Mouse (Mus musculus): ENCODE measurements around the gene Fam173a. TPM values are rescaled to one million over a fixed set of nuclear protein-coding genes. Genes with fewer than 3 reads are reported as not detected.

The Fam173a gene
- polyA plus RNA-seq, 1 experiment from 2014 or later = 116 TPM

DNA sequence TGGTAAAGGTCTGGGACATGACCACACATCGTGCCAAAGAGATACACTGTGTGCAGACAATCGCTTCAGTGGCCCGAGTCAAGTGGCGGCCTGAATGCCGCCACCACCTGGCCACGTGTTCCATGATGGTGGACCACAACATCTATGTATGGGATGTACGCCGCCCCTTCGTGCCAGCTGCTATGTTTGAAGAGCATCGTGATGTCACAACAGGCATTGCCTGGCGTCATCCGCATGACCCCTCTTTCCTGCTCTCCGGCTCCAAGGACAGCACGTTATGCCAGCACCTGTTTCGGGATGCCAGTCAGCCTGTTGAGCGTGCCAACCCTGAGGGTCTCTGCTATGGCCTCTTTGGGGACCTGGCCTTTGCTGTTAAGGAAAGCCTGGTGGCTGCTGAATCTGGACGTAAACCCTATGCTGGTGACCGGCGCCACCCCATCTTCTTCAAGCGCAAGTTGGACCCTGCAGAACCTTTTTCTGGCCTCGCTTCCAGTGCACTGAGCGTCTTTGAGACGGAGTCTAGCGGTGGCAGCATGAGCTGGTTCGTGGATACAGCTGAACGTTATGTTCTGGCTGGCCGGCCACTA lies 33.4 kb upstream of the Fam173a start:
- H3K4me3 ChIP-seq (ENCODE audit: low read depth, low read length) = no peak overlapping the region
- H3K36me3 ChIP-seq (ENCODE audit: insufficient read depth, low read length) = 0 out of 2 replicates have a peak, but pooled peaks cover 11% of the 10 kb centered on the region
- no peak overlapping the region for H3K9ac ChIP-seq (replicated peaks; ENCODE audit: low read depth)
- H3K27me3 ChIP-seq (replicated peaks; ENCODE audit: insufficient read depth, low read length) = no peaks in the 10 kb centered on the region
- H3K4me2 ChIP-seq (replicated peaks; ENCODE audit: low read depth, low read length) = no peak overlapping the region
- no peak for TF ChIP-seq CTCF (IDR thresholded peaks at IDR 0.05)
- no peak for TF ChIP-seq EP300 (IDR thresholded peaks at IDR 0.05)
- ATAC-seq = no peak
- no peak for DNase-seq (ENCODE audit: low spot score)
- peaks cover 22% of the 10 kb centered on the region; the same call in 1 of the 2 replicates for H3K4me1 ChIP-seq (ENCODE audit: insufficient read depth, low read depth, low read length)
- no peaks in the 10 kb centered on the region for H3K9me3 ChIP-seq (ENCODE audit: low read length)
- 95% methylated on average over 26 of the region's 27 CpGs for WGBS
- no peak overlapping the region for H3K27ac ChIP-seq (ENCODE audit: low read length)

DNA sequence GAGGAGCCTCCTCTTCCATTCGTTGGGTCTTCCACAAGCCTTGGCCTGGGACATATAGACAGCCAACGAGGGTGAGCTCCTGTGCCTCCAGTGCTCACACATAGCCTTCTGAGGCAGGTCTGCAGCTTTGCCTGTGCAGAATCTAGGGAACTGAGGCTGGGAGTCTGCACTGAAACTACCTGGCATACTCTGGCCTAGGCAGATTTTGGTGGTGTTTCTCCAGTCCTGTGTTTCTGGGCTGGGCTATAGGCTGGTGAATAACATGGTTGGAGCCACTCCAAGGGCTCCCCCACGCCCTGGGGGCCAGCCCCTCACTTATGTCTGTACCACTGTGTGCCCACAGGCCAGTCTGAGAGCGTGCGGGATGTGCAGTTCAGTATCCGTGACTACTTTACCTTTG lies 32.6 kb upstream of the Fam173a start:
- Histone ChIP-seq H3K9me3 (ENCODE audit: low read length) (no peaks in the 10 kb centered on the region), H3K9ac (replicated peaks; ENCODE audit: low read depth) (no peak overlapping the region), H3K27ac (ENCODE audit: low read length) (no peak overlapping the region), H3K4me3 (ENCODE audit: low read depth, low read length) (no peak overlapping the region), H3K4me1 (ENCODE audit: insufficient read depth, low read depth, low read length) (peaks cover 21% of the 10 kb centered on the region; the same call in 1 of the 2 replicates), H3K4me2 (replicated peaks; ENCODE audit: low read depth, low read length) (no peak overlapping the region), H3K27me3 (replicated peaks; ENCODE audit: insufficient read depth, low read length) (no peaks in the 10 kb centered on the region), H3K36me3 (ENCODE audit: insufficient read depth, low read length) (0 out of 2 replicates have a peak, but pooled peaks cover 6% of the 10 kb centered on the region)
- WGBS = 86% methylated on average over 6 of the region's 6 CpGs
- DNase-seq (ENCODE audit: low spot score) (no peak), ATAC-seq (no peak)
- TF ChIP-seq EP300 (IDR thresholded peaks at IDR 0.05) (no peak), CTCF (IDR thresholded peaks at IDR 0.05) (no peak)

DNA sequence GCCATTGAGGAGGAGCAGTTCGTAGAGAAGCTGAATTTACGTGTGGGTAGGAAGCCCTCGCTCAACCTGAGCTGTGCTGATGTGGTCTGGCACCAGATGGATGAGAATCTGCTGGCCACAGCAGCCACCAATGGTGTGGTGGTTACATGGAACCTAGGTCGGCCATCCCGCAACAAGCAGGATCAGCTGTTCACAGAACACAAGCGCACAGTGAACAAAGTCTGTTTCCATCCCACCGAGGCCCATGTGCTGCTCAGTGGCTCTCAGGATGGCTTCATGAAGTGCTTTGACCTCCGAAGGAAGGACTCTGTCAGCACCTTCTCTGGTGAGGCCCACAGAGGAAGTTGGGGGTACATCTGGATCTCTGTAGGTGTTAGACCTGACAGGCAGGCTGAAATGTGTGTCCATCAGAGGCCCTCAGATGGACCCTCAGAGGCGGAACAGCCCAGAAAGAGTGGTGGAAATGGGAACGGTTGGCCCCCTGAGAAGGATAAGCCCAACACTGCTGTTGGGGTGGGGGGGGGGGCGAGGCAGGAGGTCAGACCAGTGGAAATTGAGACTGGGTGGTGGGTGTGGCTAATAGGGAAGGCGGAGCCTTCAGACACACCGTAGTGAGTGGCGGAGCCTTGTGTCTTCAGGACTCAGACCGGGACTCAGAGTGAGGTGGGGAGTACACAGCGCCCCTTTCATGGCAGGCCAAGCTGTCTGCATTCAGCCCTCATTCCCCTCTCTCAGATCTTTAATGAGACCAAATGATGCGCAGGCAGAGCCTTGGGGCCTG lies 31.9 kb upstream of the Fam173a start:
- Histone ChIP-seq H3K4me2 (replicated peaks; ENCODE audit: low read depth, low read length) (peak overlapping the region; percentile 81), H3K4me3 (ENCODE audit: low read depth, low read length) (no peak overlapping the region; the same call in 1 of the 2 replicates), H3K36me3 (ENCODE audit: insufficient read depth, low read length) (0 out of 2 replicates have a peak, but pooled peaks cover 6% of the 10 kb centered on the region), H3K27me3 (replicated peaks; ENCODE audit: insufficient read depth, low read length) (peaks cover 5% of the 10 kb centered on the region; the same call in 1 of the 2 replicates), H3K9ac (replicated peaks; ENCODE audit: low read depth) (0 out of 2 replicates have a peak overlapping the region, but pooled peaks have one; percentile 56), H3K27ac (ENCODE audit: low read length) (no peak overlapping the region), H3K4me1 (ENCODE audit: insufficient read depth, low read depth, low read length) (peaks cover 19% of the 10 kb centered on the region; the same call in 1 of the 2 replicates), H3K9me3 (ENCODE audit: low read length) (no peaks in the 10 kb centered on the region)
- no peak for ATAC-seq
- no peak for TF ChIP-seq EP300 (IDR thresholded peaks at IDR 0.05)
- TF ChIP-seq CTCF (IDR thresholded peaks at IDR 0.05) = no peak
- 65% methylated on average over 17 of the region's 17 CpGs for WGBS
- no peak for DNase-seq (ENCODE audit: low spot score)

DNA sequence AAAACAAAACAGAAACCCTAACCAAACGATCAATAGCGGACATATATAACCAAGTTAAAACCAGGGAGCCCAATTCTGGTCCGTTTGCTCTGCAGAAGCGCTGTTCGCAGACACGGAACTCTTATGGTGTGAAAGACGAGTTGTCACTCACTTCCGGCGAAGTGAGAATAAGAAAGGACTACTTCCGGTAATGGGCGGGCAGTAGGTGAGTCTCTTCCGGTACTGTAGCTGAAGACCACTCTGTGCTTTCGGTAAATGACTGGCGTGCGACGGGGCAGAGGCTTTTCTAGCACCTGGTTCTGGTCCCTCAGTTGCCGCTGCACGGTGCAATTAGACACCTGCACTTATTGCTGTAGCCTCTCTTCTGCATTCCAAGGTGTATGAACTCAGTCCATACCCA lies 30.8 kb upstream of the Fam173a start, which contains the start of gene Wdr24:
Gene Wdr24, plus strand, starts transcription at position 176 of the 400 bp plus-strand sequence.
- H3K27me3 ChIP-seq (replicated peaks; ENCODE audit: insufficient read depth, low read length) = peaks cover 7% of the 10 kb centered on the region; the same call in 1 of the 2 replicates
- H3K4me3 ChIP-seq (ENCODE audit: low read depth, low read length) = peak within 1 kb of the TSS; percentile 49
- 0 out of 2 replicates have a peak, but pooled peaks cover 6% of the 10 kb centered on the region for H3K36me3 ChIP-seq (ENCODE audit: insufficient read depth, low read length)
- TF ChIP-seq EP300 (IDR thresholded peaks at IDR 0.05) = no peak
- TF ChIP-seq CTCF (IDR thresholded peaks at IDR 0.05) = no peak
- H3K4me1 ChIP-seq (ENCODE audit: insufficient read depth, low read depth, low read length) = peaks cover 15% of the 10 kb centered on the region; the same call in 1 of the 2 replicates
- peak; percentile 82 for ATAC-seq
- DNase-seq (ENCODE audit: low spot score) = peak; percentile 92
- WGBS = under 1% methylated on average over 18 of the region's 18 CpGs
- peak within 1 kb of the TSS; percentile 56 for H3K9ac ChIP-seq (replicated peaks; ENCODE audit: low read depth)
- 0 out of 2 replicates have a peak within 1 kb of the TSS, but pooled peaks have one; percentile 20 for H3K27ac ChIP-seq (ENCODE audit: low read length)
- H3K4me2 ChIP-seq (replicated peaks; ENCODE audit: low read depth, low read length) = peak within 1 kb of the TSS; percentile 81
- no peaks in the 10 kb centered on the region for H3K9me3 ChIP-seq (ENCODE audit: low read length)

DNA sequence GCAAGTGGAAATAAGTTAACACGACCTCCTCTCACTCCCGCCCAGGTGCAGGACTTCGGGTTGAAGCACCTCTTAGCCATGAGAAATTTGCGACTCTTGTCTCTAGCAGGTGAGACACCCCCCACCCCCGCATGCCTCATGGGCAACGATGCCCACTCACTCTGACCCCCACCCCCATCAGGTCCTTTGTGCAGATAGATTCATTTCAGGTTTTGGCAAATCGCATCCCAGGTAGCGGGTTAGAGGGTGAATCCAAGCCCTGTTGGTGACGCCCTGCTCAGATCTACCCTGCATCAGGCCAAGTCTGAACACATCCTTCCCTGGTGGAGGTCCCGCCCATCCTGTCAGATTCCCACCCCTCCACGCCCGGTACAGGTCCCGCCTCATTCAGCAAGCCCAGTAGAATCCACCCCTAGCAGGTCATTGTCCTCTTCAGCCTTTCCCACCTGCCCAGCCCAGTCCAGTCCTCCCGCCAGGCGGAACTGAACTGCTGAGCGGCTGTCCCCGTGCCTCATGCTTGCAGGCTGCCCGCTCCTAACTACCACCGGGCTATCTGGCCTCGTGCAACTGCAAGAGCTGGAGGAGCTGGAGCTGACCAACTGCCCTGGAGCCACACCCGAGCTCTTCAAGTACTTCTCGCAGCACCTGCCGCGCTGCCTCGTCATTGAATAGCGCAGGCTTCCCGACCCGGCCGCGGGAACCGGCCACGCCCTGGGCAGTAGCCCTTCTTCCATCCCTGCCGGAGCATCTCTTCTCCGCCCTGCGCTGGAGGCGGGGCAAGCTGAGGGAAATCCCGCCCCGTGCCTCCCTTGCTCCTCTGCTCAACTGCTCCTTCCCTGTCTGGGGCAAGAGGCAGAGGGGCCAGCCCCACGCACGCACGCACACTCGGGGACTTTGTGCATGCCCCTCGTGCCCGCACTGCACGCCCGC lies 26.4 kb upstream of the Fam173a start:
- Histone ChIP-seq H3K4me1 (ENCODE audit: insufficient read depth, low read depth, low read length) (peaks cover 5% of the 10 kb centered on the region; the same call in 1 of the 2 replicates), H3K27me3 (replicated peaks; ENCODE audit: insufficient read depth, low read length) (peaks cover 12% of the 10 kb centered on the region; the same call in 1 of the 2 replicates), H3K9ac (replicated peaks; ENCODE audit: low read depth) (no peak overlapping the region), H3K4me3 (ENCODE audit: low read depth, low read length) (no peak overlapping the region), H3K9me3 (ENCODE audit: low read length) (no peaks in the 10 kb centered on the region), H3K36me3 (ENCODE audit: insufficient read depth, low read length) (no peaks in the 10 kb centered on the region), H3K4me2 (replicated peaks; ENCODE audit: low read depth, low read length) (no peak overlapping the region), H3K27ac (ENCODE audit: low read length) (no peak overlapping the region)
- ATAC-seq (peak; percentile 33; the same call in 1 of the 2 replicates), DNase-seq (ENCODE audit: low spot score) (peak; percentile 37)
- 6% methylated on average over 46 of the region's 46 CpGs for WGBS
- no peak for TF ChIP-seq EP300 (IDR thresholded peaks at IDR 0.05)
- no peak for TF ChIP-seq CTCF (IDR thresholded peaks at IDR 0.05)
